Mouse (Mus musculus): Measurements from ENCODE around the gene Akap8l. TPM values are rescaled to one million over a fixed set of nuclear protein-coding genes. Genes with fewer than 3 reads are reported as not detected.

Gene Akap8l
- polyA plus RNA-seq, 1 experiment, result 363 TPM

DNA sequence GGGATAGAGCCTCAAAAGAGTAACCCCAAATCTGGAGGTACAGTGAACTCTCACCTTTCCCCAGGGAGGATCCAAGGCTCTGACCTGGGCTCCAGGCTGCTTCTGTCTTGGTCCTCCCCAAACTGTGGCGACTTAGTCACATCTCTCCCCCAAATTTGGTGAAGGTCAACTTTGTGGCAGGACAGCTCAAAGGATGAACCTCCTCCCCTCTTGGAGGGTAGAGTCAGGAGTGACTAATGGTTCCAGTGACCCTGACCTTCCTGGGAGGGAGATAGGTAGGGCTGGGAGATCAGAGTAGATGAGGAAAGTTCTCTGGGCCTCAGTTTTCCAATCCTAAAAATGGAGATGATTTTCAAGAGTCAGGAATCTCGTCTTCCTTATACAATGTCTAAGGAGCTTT, 28.4 kb upstream of the Akap8l start:
- H3K4me3 ChIP-seq (ENCODE audit: insufficient read depth, low read length), result no peak overlapping the region
- TF ChIP-seq CTCF (IDR thresholded peaks at IDR 0.05; ENCODE audit: extremely low read depth, insufficient read depth, low read length) (no peak), POLR2A (IDR thresholded peaks at IDR 0.05; ENCODE audit: extremely low read depth, insufficient read depth, low read length) (no peak)
- H3K27ac ChIP-seq (ENCODE audit: insufficient read depth, low read length), result no peak overlapping the region
- no peaks in the 10 kb centered on the region for H3K4me1 ChIP-seq (ENCODE audit: control insufficient read depth, insufficient read depth, low read length)

DNA sequence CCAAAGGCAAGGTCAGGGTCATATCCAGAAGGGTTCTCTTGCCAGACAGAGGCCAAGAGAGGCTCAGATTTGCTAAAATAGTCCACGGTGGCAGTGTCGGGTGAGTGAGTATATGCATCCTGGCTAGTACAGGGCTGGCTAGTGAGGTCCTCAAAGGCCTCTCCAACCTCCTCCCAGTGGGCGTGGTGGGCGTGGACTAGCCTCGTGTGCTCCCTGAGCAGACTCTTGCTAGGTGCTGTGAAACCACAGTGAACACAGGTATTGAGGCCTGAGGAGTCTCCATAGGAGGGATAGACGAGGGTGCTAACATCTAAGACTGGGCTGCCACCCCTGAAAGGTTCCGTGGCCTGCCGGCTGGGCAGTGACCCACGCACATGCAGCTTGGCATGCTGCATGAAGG, 26.7 kb upstream of the Akap8l start:
- no peak overlapping the region for H3K27ac ChIP-seq (ENCODE audit: insufficient read depth, low read length)
- H3K4me1 ChIP-seq (ENCODE audit: control insufficient read depth, insufficient read depth, low read length), result no peaks in the 10 kb centered on the region
- no peak overlapping the region for H3K4me3 ChIP-seq (ENCODE audit: insufficient read depth, low read length)
- TF ChIP-seq CTCF (IDR thresholded peaks at IDR 0.05; ENCODE audit: extremely low read depth, insufficient read depth, low read length), result no peak
- TF ChIP-seq POLR2A (IDR thresholded peaks at IDR 0.05; ENCODE audit: extremely low read depth, insufficient read depth, low read length), result no peak

DNA sequence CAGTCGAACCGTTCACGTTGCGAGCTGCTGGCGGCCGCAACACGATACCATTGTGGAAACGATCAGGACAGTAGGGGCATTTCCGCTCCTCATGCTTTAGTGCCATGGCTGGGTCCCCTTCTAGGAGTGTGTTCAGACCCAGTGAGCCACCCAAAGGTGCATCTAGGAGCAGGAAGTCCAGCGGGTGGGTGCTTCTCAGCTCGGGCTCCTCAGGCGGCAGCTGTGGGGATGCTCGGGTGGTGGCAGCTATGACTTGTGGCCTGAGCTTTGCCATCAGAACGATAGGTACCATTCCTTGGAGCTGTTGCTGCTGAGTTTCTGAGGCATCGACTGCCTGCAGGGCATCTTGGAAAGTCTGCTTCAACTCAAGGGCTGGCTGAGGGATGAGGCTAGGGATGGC, 26.1 kb upstream of the Akap8l start:
- no peaks in the 10 kb centered on the region for H3K4me1 ChIP-seq (ENCODE audit: control insufficient read depth, insufficient read depth, low read length)
- H3K27ac ChIP-seq (ENCODE audit: insufficient read depth, low read length), result no peak overlapping the region
- no peak overlapping the region for H3K4me3 ChIP-seq (ENCODE audit: insufficient read depth, low read length)
- TF ChIP-seq POLR2A (IDR thresholded peaks at IDR 0.05; ENCODE audit: extremely low read depth, insufficient read depth, low read length) (no peak), CTCF (IDR thresholded peaks at IDR 0.05; ENCODE audit: extremely low read depth, insufficient read depth, low read length) (no peak)

DNA sequence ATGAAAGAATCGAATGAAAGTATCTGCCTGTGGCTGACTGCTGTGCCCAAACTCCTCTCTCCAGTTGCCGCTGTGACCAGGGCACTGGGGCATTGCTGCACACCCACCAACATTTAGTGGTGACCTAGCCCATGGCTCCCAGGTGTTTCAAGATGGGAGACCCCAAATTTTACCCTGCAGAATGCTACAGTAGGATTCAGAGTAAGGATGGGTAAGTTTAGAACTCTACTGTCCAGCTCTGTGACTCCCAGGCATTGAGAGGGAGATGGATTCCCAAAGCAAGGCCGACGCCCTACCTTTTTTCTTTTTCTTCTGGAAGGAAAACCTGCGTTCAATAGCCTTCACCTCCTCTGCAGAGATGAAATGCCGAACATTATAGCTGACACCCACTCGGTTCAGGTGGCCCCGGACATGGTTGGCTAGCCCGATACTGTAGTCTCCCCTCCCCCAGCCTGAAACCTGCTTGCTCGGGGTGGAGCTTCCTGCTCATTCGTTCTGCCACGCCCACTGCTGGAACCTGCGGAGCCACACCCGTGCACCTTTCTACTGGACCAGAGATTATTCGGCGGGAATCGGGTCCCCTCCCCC, 18.7 kb upstream of the Akap8l start:
- Histone ChIP-seq H3K4me1 (ENCODE audit: control insufficient read depth, insufficient read depth, low read length) (0 out of 2 replicates have a peak, but pooled peaks cover 2% of the 10 kb centered on the region), H3K4me3 (ENCODE audit: insufficient read depth, low read length) (0 out of 2 replicates have a peak overlapping the region, but pooled peaks have one; percentile 18), H3K27ac (ENCODE audit: insufficient read depth, low read length) (no peak overlapping the region)
- no peak for TF ChIP-seq CTCF (IDR thresholded peaks at IDR 0.05; ENCODE audit: extremely low read depth, insufficient read depth, low read length)
- no peak for TF ChIP-seq POLR2A (IDR thresholded peaks at IDR 0.05; ENCODE audit: extremely low read depth, insufficient read depth, low read length)

DNA sequence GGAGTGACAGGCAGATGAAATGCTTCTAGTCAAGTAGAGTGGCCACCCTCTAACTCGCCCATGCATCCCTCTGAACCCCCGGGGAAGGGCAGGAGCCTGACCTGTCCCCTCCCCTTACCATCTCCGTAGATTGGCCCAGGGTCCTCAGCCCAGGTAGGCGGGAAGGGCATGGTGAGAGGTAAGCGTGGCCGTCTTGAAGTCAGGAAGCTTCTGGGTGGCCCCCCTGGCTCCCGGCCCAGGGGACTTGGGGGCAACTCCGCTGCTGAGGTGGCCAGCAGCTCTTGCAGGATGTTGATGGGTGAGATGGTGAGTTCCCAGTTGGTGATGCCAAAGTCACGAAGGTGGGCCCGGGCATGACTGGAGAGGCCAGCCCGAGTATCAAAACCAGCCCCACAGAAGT, 17.3 kb upstream of the Akap8l start:
- TF ChIP-seq POLR2A (IDR thresholded peaks at IDR 0.05; ENCODE audit: extremely low read depth, insufficient read depth, low read length) (no peak), CTCF (IDR thresholded peaks at IDR 0.05; ENCODE audit: extremely low read depth, insufficient read depth, low read length) (no peak)

DNA sequence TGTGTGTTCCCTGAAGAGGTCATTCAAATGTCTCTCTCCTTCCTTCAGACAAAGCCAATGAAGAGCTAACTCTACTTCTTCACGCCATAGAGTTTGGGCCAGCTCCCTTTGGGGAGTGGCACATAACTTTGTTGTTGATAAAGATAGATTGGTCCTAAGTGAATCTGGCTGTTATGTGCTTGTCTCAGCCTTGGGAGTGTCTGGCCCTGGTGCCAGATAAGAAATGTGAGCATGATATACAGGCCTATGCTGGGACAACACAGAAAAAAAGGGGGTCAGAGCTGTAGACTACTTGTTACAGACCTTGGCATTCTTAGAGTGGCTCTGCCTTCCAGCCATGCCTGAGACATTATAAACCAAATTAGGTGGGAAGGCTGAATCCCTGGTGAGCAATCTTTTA, 14.9 kb upstream of the Akap8l start:
- no peak for TF ChIP-seq CTCF (IDR thresholded peaks at IDR 0.05; ENCODE audit: extremely low read depth, insufficient read depth, low read length)
- no peak for TF ChIP-seq POLR2A (IDR thresholded peaks at IDR 0.05; ENCODE audit: extremely low read depth, insufficient read depth, low read length)
- Histone ChIP-seq H3K4me1 (ENCODE audit: control insufficient read depth, insufficient read depth, low read length) (peaks cover 4% of the 10 kb centered on the region), H3K4me3 (ENCODE audit: insufficient read depth, low read length) (no peak overlapping the region), H3K27ac (ENCODE audit: insufficient read depth, low read length) (no peak overlapping the region)

More for the DNA sequence above, 17.3 kb upstream of the Akap8l start:
- Histone ChIP-seq H3K4me1 (ENCODE audit: control insufficient read depth, insufficient read depth, low read length) (peaks cover 4% of the 10 kb centered on the region), H3K4me3 (ENCODE audit: insufficient read depth, low read length) (no peak overlapping the region), H3K27ac (ENCODE audit: insufficient read depth, low read length) (no peak overlapping the region)

DNA sequence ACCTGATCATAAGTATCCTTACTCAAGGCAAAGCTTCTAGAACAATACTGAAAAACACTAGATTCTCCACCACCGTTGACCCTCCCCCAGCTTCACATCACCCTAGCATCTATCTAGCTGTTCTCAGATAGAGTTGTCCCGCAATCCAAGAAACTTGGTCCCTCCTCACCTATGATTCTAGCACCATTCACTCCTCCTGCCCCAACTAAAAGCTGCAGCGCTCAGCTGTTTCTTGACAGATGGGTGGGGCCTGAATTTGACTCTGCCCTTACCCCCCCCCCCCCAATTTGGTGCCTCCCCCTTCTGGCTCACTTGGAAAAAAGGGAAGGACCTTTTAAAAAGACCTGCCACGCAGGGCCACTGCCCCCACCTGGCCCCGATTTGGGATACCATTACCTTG, 14.4 kb upstream of the Akap8l start:
- no peak for TF ChIP-seq CTCF (IDR thresholded peaks at IDR 0.05; ENCODE audit: extremely low read depth, insufficient read depth, low read length)
- Histone ChIP-seq H3K4me1 (ENCODE audit: control insufficient read depth, insufficient read depth, low read length) (peaks cover 4% of the 10 kb centered on the region), H3K27ac (ENCODE audit: insufficient read depth, low read length) (no peak overlapping the region), H3K4me3 (ENCODE audit: insufficient read depth, low read length) (peak overlapping the region; percentile 82; the same call in 1 of the 2 replicates)

DNA sequence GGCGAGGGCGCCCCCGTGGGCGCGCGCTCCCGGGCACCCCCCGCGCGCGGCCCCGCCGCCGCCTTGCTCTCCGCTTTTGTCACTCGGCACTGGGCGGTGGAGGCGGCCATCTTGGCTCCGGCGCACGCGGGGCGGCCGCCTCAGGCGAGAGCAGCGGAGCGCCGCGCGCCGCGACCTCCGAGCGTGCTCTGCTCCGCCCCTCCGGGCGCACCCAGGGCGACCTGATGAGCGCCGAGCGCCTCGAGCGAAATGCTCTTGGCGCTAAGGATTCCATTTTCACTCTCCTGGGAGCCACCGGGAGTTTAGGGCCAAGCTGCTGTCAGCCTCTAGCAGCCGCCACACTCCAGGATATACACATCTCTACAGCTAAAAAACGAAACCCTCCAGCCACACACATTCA, 13.9 kb upstream of the Akap8l start:
- Histone ChIP-seq H3K4me1 (ENCODE audit: control insufficient read depth, insufficient read depth, low read length) (peaks cover 4% of the 10 kb centered on the region), H3K4me3 (ENCODE audit: insufficient read depth, low read length) (peak overlapping the region; percentile 82), H3K27ac (ENCODE audit: insufficient read depth, low read length) (no peak overlapping the region)
- TF ChIP-seq CTCF (IDR thresholded peaks at IDR 0.05; ENCODE audit: extremely low read depth, insufficient read depth, low read length) (no peak), POLR2A (IDR thresholded peaks at IDR 0.05; ENCODE audit: extremely low read depth, insufficient read depth, low read length) (peak; percentile 50; the same call in 1 of the 2 replicates)

DNA sequence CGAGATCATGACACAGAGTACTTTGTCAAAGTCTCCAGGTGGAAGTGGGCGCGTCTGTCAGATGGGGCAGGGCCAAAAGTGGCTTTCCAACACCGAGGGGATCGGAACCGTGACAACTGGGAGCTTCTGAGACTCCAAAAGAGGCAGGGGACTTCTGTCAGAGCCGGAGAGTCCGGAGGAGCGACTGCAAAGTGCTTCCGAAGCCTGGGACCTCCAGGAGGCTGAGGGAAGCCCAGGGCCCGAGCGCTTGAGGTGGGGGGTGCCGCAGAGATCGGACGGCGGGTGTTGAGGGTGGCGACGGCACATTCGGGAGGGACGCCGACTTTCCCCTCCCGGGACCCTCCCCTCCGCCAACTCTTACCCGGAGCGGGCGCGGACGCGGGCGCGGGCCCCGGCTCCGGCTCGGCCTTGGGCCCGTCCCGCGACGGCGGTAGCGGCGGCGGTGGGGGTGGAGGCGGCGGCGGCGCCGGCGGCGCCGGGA, 13.5 kb upstream of the Akap8l start:
- H3K4me1 ChIP-seq (ENCODE audit: control insufficient read depth, insufficient read depth, low read length), result peaks cover 2% of the 10 kb centered on the region
- H3K27ac ChIP-seq (ENCODE audit: insufficient read depth, low read length), result no peak overlapping the region
- H3K4me3 ChIP-seq (ENCODE audit: insufficient read depth, low read length), result peak overlapping the region; percentile 82
- TF ChIP-seq CTCF (IDR thresholded peaks at IDR 0.05; ENCODE audit: extremely low read depth, insufficient read depth, low read length) (no peak), POLR2A (IDR thresholded peaks at IDR 0.05; ENCODE audit: extremely low read depth, insufficient read depth, low read length) (no peak)

DNA sequence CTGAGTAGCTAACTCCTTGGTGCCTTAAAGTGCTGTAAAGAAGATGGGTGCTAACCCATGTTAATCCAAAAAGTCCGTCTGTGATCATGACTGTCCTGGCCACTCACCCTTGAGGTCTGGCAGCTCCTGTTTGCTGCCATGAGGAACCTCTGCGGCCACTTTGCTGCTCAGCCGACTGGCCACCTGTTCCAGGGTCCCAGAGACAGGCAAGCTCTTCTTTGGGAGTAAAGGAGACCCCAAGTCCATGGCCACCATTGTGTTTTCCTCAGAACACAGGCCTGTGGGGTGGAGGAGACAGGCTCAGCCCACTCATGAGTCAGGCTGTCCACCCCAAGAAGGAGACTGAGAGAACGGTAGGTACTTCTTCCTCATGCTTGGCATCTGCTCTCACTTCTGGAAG, 12.3 kb upstream of the Akap8l start:
- TF ChIP-seq CTCF (IDR thresholded peaks at IDR 0.05; ENCODE audit: extremely low read depth, insufficient read depth, low read length) (no peak), POLR2A (IDR thresholded peaks at IDR 0.05; ENCODE audit: extremely low read depth, insufficient read depth, low read length) (no peak)
- Histone ChIP-seq H3K4me3 (ENCODE audit: insufficient read depth, low read length) (no peak overlapping the region), H3K4me1 (ENCODE audit: control insufficient read depth, insufficient read depth, low read length) (peaks cover 2% of the 10 kb centered on the region), H3K27ac (ENCODE audit: insufficient read depth, low read length) (no peak overlapping the region)

Measured in cortical plate, adult 2 months (tissue).